Mouse (Mus musculus) heart, embryonic 11.5 days (tissue): Measurements from ENCODE around the gene Tmem200a. TPM values are rescaled to one million over a fixed set of nuclear protein-coding genes. Genes with fewer than 3 reads are reported as not detected.

Experiments used
- ATAC-seq: fragments of 200-750 bp; cut with Nextera tagmentation; replicated peaks from 2 replicates; pipeline ENCODE4 v1.8.0; 2017; ENCODE audit warnings: moderate library complexity; ENCODE audit not compliant: insufficient number of reproducible peaks, low FRiP score, low TSS enrichment
- H3K27ac ChIP-seq: fragments of 300-500 bp; sonication (generic); 2 replicates; pipeline ENCODE4 v1.5.1; 2014; ENCODE audit warnings: mild to moderate bottlenecking, low read depth, low read length
- H3K27me3 ChIP-seq: fragments of 300-500 bp; sonication (generic); 2 replicates; pipeline ENCODE4 v1.6.1; 2014; ENCODE audit warnings: mild to moderate bottlenecking, low read length, mixed read lengths; ENCODE audit not compliant: control insufficient read depth, insufficient read depth
- H3K36me3 ChIP-seq: fragments of 300-500 bp; sonication (generic); 2 replicates; pipeline ENCODE4 v1.6.1; 2014; ENCODE audit warnings: mild to moderate bottlenecking, low read length, moderate library complexity, mixed read lengths; ENCODE audit not compliant: control insufficient read depth, insufficient read depth
- H3K4me1 ChIP-seq: fragments of 300-500 bp; sonication (generic); 2 replicates; pipeline ENCODE4 v1.6.1; 2014; ENCODE audit warnings: low read length; ENCODE audit not compliant: control insufficient read depth, insufficient read depth
- H3K4me2 ChIP-seq: fragments of 300-500 bp; sonication (generic); 2 replicates; pipeline ENCODE4 v1.6.1; 2014; ENCODE audit warnings: mild to moderate bottlenecking, moderate library complexity
- H3K4me3 ChIP-seq: fragments of 300-500 bp; sonication (generic); 2 replicates; pipeline ENCODE4 v1.5.1; 2014; ENCODE audit warnings: low read depth, low read length
- H3K9ac ChIP-seq: fragments of 300-500 bp; sonication (generic); 2 replicates; pipeline ENCODE4 v1.6.1; 2014; ENCODE audit warnings: mild to moderate bottlenecking, low read depth, low read length, moderate library complexity
- H3K9me3 ChIP-seq: fragments of 300-500 bp; sonication (generic); replicated peaks from 2 replicates; pipeline ENCODE4 v1.6.1; 2016; ENCODE audit warnings: low read length; ENCODE audit not compliant: control insufficient read depth
- WGBS: fragments of 180-500 bp; shearing (Covaris S2); extraction: QIAGEN DNeasy Blood & Tissue Kit; methylation state at CpG from one replicate; pipeline ENCODE4 v1.1.7; 2014; ENCODE audit not compliant: insufficient replicate concordance; 5-methylcytosine and 5-hydroxymethylcytosine counted together
- polyA plus RNA-seq: library from polyadenylated mRNA; unstranded; fragments of >200 nt; fragmentation: Nextera tagmentation; extraction: Ambion mirVana; gene quantifications from 2 replicates; pipeline ENCODE4 v1.2.1, GENCODE M21; 2014

Tmem200a gene
- polyA plus RNA-seq, 1 experiment from 2014 or later: 1.3 TPM

GRCm38 (mm10) chr10:25884512-25884911, 194.3 kb downstream of the Tmem200a start:
- no peak overlapping the region for H3K27ac ChIP-seq
- no peak overlapping the region for H3K4me2 ChIP-seq
- H3K9ac ChIP-seq: no peak overlapping the region
- no peak overlapping the region for H3K4me3 ChIP-seq
- H3K9me3 ChIP-seq: no peaks in the 10 kb centered on the region
- no peak for ATAC-seq
- H3K36me3 ChIP-seq: no peaks in the 10 kb centered on the region
- no peaks in the 10 kb centered on the region for H3K27me3 ChIP-seq
- 86% methylated on average over 2 of the region's 2 CpGs for WGBS
- H3K4me1 ChIP-seq: peaks cover 8% of the 10 kb centered on the region; the same call in 1 of the 2 replicates

GRCm38 (mm10) chr10:25877731-25878130, 201.1 kb downstream of the Tmem200a start:
- no peaks in the 10 kb centered on the region for H3K9me3 ChIP-seq
- no peak overlapping the region for H3K9ac ChIP-seq
- peaks cover 5% of the 10 kb centered on the region; the same call in 1 of the 2 replicates for H3K4me1 ChIP-seq
- H3K4me2 ChIP-seq: no peak overlapping the region
- H3K4me3 ChIP-seq: no peak overlapping the region
- WGBS: 82% methylated on average over 2 of the region's 2 CpGs
- H3K27me3 ChIP-seq: no peaks in the 10 kb centered on the region
- no peak for ATAC-seq
- H3K36me3 ChIP-seq: no peaks in the 10 kb centered on the region
- no peak overlapping the region for H3K27ac ChIP-seq

GRCm38 (mm10) chr10:25876809-25877208, 202.0 kb downstream of the Tmem200a start:
- no peak for ATAC-seq
- Histone ChIP-seq H3K4me1 (no peaks in the 10 kb centered on the region), H3K4me2 (no peak overlapping the region), H3K36me3 (no peaks in the 10 kb centered on the region), H3K9ac (no peak overlapping the region), H3K27me3 (no peaks in the 10 kb centered on the region), H3K27ac (no peak overlapping the region), H3K9me3 (no peaks in the 10 kb centered on the region), H3K4me3 (no peak overlapping the region)
- WGBS: 61% methylated on average over 3 of the region's 3 CpGs

GRCm38 (mm10) chr10:25868739-25869138, 210.1 kb downstream of the Tmem200a start:
- no peak overlapping the region for H3K4me2 ChIP-seq
- H3K9ac ChIP-seq: no peak overlapping the region
- no peak for ATAC-seq
- H3K36me3 ChIP-seq: no peaks in the 10 kb centered on the region
- no peak overlapping the region for H3K27ac ChIP-seq
- H3K9me3 ChIP-seq: no peaks in the 10 kb centered on the region
- 79% methylated on average over 6 of the region's 6 CpGs for WGBS
- H3K27me3 ChIP-seq: no peaks in the 10 kb centered on the region
- H3K4me3 ChIP-seq: no peak overlapping the region
- H3K4me1 ChIP-seq: no peaks in the 10 kb centered on the region

Other genes with a start within 250 kb of the Tmem200a start
- gene Gm9767, start 797 bp downstream of the Tmem200a start, polyA plus RNA-seq: not detected in 2 replicates
- not detected in 2 replicates for gene Samd3, start 150.7 kb upstream of the Tmem200a start, polyA plus RNA-seq